Mouse (Mus musculus) E14TG2a.4 (cell line): ENCODE data around the gene Gps2.

Experiments used
- H3K27me3 ChIP-seq: 2 replicates; pipeline ENCODE4 v1.6.1; 2014; ENCODE audit warnings: low read length, control low read depth; ENCODE audit not compliant: insufficient read depth
- H3K36me3 ChIP-seq: 2 replicates; pipeline ENCODE4 v1.6.1; 2014; ENCODE audit warnings: low read length, control low read depth; ENCODE audit not compliant: insufficient read depth
- H3K4me1 ChIP-seq: replicated peaks from 2 replicates; pipeline ENCODE4 v1.6.1; 2014; ENCODE audit warnings: low read depth, low read length, control low read depth
- H3K4me3 ChIP-seq: replicated peaks from 2 replicates; pipeline ENCODE4 v1.5.1; 2014; ENCODE audit warnings: mild to moderate bottlenecking, low read length
- H3K9me3 ChIP-seq: 2 replicates; pipeline ENCODE4 v1.6.1; 2014; ENCODE audit warnings: low read length, control low read depth
- CTCF ChIP-seq: conservative IDR thresholded peaks from 2 replicates; pipeline ENCODE4 v1.5.1; 2014; ENCODE audit warnings: low read length
- NANOG ChIP-seq: IDR thresholded peaks from 2 replicates; pipeline ENCODE4 v1.6.1; 2014; ENCODE audit warnings: borderline replicate concordance, low read length, mixed read lengths
- POU5F1 ChIP-seq: IDR thresholded peaks from 2 replicates; pipeline ENCODE4 v1.6.1; 2014; ENCODE audit warnings: low read length, borderline replicate concordance

Gps2 gene

GRCm38 (mm10) chr11:69913554-69914371 is at the start of gene Gps2:
TSS of gene Gps2 (plus strand) at chr11:69913888.
- no peaks in the 10 kb centered on the region for H3K9me3 ChIP-seq
- peaks cover 91% of the 10 kb centered on the region for H3K36me3 ChIP-seq
- H3K4me3 ChIP-seq: peak within 1 kb of the TSS; percentile 90
- H3K27me3 ChIP-seq: no peaks in the 10 kb centered on the region
- H3K4me1 ChIP-seq: peaks cover 79% of the 10 kb centered on the region
- TF ChIP-seq POU5F1 (no peak), NANOG (no peak), CTCF (no peak)

- H3K9me3 ChIP-seq: no peaks in the 10 kb centered on the region
- peaks cover 3% of the 10 kb centered on the region for H3K27me3 ChIP-seq
- no peak overlapping the region for H3K4me3 ChIP-seq
- TF ChIP-seq CTCF (no peak), POU5F1 (no peak), NANOG (no peak)
- no peaks in the 10 kb centered on the region for H3K36me3 ChIP-seq
- peaks cover 47% of the 10 kb centered on the region for H3K4me1 ChIP-seq
Observed at GRCm38 (mm10) chr11:69864138-69864860, 49.4 kb upstream of the Gps2 start.

GRCm38 (mm10) chr11:69865561-69865960 is 48.1 kb upstream of the Gps2 start:
- TF ChIP-seq NANOG (no peak), CTCF (no peak)
- Histone ChIP-seq H3K36me3 (no peaks in the 10 kb centered on the region), H3K4me3 (no peak overlapping the region), H3K4me1 (peaks cover 46% of the 10 kb centered on the region), H3K27me3 (peaks cover 2% of the 10 kb centered on the region; the same call in 1 of the 2 replicates), H3K9me3 (no peaks in the 10 kb centered on the region)

- H3K4me1 ChIP-seq: peaks cover 46% of the 10 kb centered on the region
- peaks cover 2% of the 10 kb centered on the region; the same call in 1 of the 2 replicates for H3K27me3 ChIP-seq
- H3K36me3 ChIP-seq: no peaks in the 10 kb centered on the region
- TF ChIP-seq CTCF (no peak), NANOG (no peak), POU5F1 (no peak)
- H3K4me3 ChIP-seq: no peak overlapping the region
- H3K9me3 ChIP-seq: no peaks in the 10 kb centered on the region
Observed at GRCm38 (mm10) chr11:69867335-69867734, 46.4 kb upstream of the Gps2 start.

GRCm38 (mm10) chr11:69870289-69871069 is 43.2 kb upstream of the Gps2 start:
- Histone ChIP-seq H3K4me1 (peaks cover 36% of the 10 kb centered on the region), H3K9me3 (no peaks in the 10 kb centered on the region), H3K27me3 (peaks cover 2% of the 10 kb centered on the region; the same call in 1 of the 2 replicates), H3K36me3 (no peaks in the 10 kb centered on the region), H3K4me3 (no peak overlapping the region)
- TF ChIP-seq POU5F1 (no peak), CTCF (no peak), NANOG (no peak)

GRCm38 (mm10) chr11:69871822-69872221 is 41.9 kb upstream of the Gps2 start:
- Histone ChIP-seq H3K9me3 (no peaks in the 10 kb centered on the region), H3K27me3 (peaks cover 2% of the 10 kb centered on the region; the same call in 1 of the 2 replicates), H3K4me1 (peaks cover 38% of the 10 kb centered on the region), H3K36me3 (no peaks in the 10 kb centered on the region), H3K4me3 (no peak overlapping the region)
- no peak for TF ChIP-seq POU5F1
- TF ChIP-seq CTCF: no peak
- no peak for TF ChIP-seq NANOG

- no peaks in the 10 kb centered on the region for H3K36me3 ChIP-seq
- TF ChIP-seq CTCF (no peak), POU5F1 (no peak), NANOG (no peak)
- H3K4me1 ChIP-seq: peaks cover 36% of the 10 kb centered on the region
- H3K9me3 ChIP-seq: no peaks in the 10 kb centered on the region
- H3K4me3 ChIP-seq: no peak overlapping the region
- H3K27me3 ChIP-seq: no peaks in the 10 kb centered on the region; the same call in 1 of the 2 replicates
Observed at GRCm38 (mm10) chr11:69872451-69872850, 41.2 kb upstream of the Gps2 start.

- 0 out of 2 replicates have a peak overlapping the region, but pooled peaks have one; percentile 67 for H3K4me3 ChIP-seq
- no peaks in the 10 kb centered on the region for H3K36me3 ChIP-seq
- peaks cover 26% of the 10 kb centered on the region for H3K27me3 ChIP-seq
- TF ChIP-seq POU5F1 (no peak), CTCF (no peak), NANOG (no peak)
- H3K4me1 ChIP-seq: peaks cover 67% of the 10 kb centered on the region
- H3K9me3 ChIP-seq: no peaks in the 10 kb centered on the region
Observed at GRCm38 (mm10) chr11:69876186-69876585, 37.5 kb upstream of the Gps2 start.
